Mouse (Mus musculus) kidney, adult 2 months (tissue): ENCODE measurements around the gene Fdx1.

ENCODE experiments used
- CTCF ChIP-seq: fragments of 200-500 bp; conservative IDR thresholded peaks from 2 replicates; pipeline ENCODE4 v1.5.1; 2011; ENCODE audit warnings: low read depth, mild to moderate bottlenecking, control low read depth, low read length, moderate library complexity, mixed read lengths; ENCODE audit not compliant: insufficient read depth, insufficient read length
- POLR2A ChIP-seq: fragments of 200-500 bp; IDR thresholded peaks from one replicate; pipeline ENCODE4 v1.6.1; 2011; ENCODE audit warnings: low read depth, low read length, control low read depth

- TF ChIP-seq CTCF (no peak), POLR2A (no peak)
These were observed 6.3 kb downstream of the Fdx1 start for GRCm38 (mm10) chr9:51957025-51957424.
